Mouse (Mus musculus): ENCODE measurements around the gene Aqp1. TPM values are rescaled to one million over a fixed set of nuclear protein-coding genes. Genes with fewer than 3 reads are reported as not detected.

The Aqp1 gene
- polyA plus RNA-seq, 1 experiment from 2014 or later, result 70.5 TPM

DNA sequence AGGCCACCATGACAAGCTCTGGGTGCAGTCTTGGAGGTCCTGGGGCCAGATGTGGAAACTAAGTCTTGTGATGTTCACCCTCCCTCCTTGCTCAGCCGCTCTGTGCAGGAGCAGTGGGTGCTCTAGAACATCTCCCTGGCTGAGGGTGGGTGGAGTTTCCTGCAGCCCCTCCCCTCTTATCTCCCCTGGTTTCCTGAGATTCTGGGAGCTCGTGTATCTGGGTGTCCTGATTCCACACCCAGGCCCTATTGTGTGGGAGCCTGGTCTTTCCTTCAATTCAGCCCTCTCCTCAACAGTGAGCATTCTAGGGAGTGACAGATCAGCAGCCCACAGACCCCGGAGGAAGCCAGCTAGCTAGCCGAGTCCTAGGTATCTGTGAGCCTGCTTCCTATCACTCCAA lies 9.9 kb upstream of the Aqp1 start:
- Histone ChIP-seq H3K27me3 (ENCODE audit: control insufficient read depth, insufficient read depth, low read depth, low read length) (no peaks in the 10 kb centered on the region), H3K36me3 (ENCODE audit: control insufficient read depth, insufficient read depth, low read length) (no peaks in the 10 kb centered on the region), H3K4me1 (replicated peaks; ENCODE audit: control insufficient read depth, insufficient read depth, low read length) (peaks cover 17% of the 10 kb centered on the region), H3K9me3 (ENCODE audit: control insufficient read depth, low read length) (no peaks in the 10 kb centered on the region), H3K4me3 (ENCODE audit: low read length) (no peak overlapping the region), H3K4me2 (ENCODE audit: low read depth, low read length) (no peak overlapping the region), H3K9ac (ENCODE audit: low read length) (no peak overlapping the region), H3K27ac (ENCODE audit: low read length) (peak overlapping the region; percentile 40)
- WGBS, result 42% methylated on average over 4 of the region's 4 CpGs
- no peak for ATAC-seq (ENCODE audit: low read depth)

DNA sequence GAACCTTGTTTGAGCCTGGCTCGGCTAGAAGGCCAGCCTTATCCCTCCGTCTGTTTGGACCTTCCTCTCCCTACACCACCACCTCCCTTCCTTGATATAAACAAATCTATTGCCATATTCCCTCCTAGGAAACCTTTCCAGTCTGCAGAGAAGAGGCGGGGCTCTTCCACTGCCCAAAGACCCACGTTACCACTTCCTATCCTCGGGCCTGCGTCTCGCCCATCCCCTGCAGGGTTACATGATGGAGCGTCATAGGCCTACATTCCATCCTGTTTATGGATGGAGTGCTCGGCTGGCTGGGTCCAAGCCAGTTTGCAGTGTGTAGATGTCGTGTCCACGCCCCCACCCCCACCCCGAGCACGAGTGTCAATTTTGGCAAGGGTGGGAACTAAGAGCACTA lies 8.9 kb upstream of the Aqp1 start:
- 40% methylated on average over 13 of the region's 13 CpGs for WGBS
- peak; percentile 71 for ATAC-seq (ENCODE audit: low read depth)
- H3K4me2 ChIP-seq (ENCODE audit: low read depth, low read length), result no peak overlapping the region
- H3K4me1 ChIP-seq (replicated peaks; ENCODE audit: control insufficient read depth, insufficient read depth, low read length), result peaks cover 20% of the 10 kb centered on the region
- H3K36me3 ChIP-seq (ENCODE audit: control insufficient read depth, insufficient read depth, low read length), result no peaks in the 10 kb centered on the region
- H3K9ac ChIP-seq (ENCODE audit: low read length), result no peak overlapping the region
- no peaks in the 10 kb centered on the region for H3K27me3 ChIP-seq (ENCODE audit: control insufficient read depth, insufficient read depth, low read depth, low read length)
- no peak overlapping the region for H3K4me3 ChIP-seq (ENCODE audit: low read length)
- no peaks in the 10 kb centered on the region for H3K9me3 ChIP-seq (ENCODE audit: control insufficient read depth, low read length)
- peak overlapping the region; percentile 40 for H3K27ac ChIP-seq (ENCODE audit: low read length)

DNA sequence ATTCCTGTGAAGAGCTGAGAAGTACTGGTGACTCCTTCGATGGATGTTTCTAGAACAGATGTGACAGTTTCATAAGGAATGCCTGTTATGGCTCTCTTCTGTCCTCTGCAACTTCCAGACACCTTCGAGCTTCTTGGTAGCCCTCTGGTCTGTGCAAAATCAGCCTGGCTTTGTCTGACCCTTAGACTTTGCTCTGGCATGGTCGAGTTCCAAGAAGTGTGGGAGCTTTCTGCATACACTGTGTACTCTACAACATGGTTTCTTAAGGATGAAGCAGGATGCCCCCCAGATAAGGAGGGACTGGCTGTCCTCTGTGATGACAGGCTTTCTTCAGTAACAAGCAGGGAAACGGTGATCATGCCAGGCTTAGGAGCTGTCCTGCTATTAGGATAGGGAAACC lies 8.1 kb upstream of the Aqp1 start:
- Histone ChIP-seq H3K9ac (ENCODE audit: low read length) (no peak overlapping the region), H3K4me2 (ENCODE audit: low read depth, low read length) (no peak overlapping the region), H3K27ac (ENCODE audit: low read length) (peak overlapping the region; percentile 15; the same call in 1 of the 2 replicates), H3K27me3 (ENCODE audit: control insufficient read depth, insufficient read depth, low read depth, low read length) (no peaks in the 10 kb centered on the region), H3K4me3 (ENCODE audit: low read length) (no peak overlapping the region), H3K9me3 (ENCODE audit: control insufficient read depth, low read length) (no peaks in the 10 kb centered on the region), H3K4me1 (replicated peaks; ENCODE audit: control insufficient read depth, insufficient read depth, low read length) (peaks cover 24% of the 10 kb centered on the region), H3K36me3 (ENCODE audit: control insufficient read depth, insufficient read depth, low read length) (no peaks in the 10 kb centered on the region)
- 68% methylated on average over 4 of the region's 4 CpGs for WGBS
- no peak for ATAC-seq (ENCODE audit: low read depth)

DNA sequence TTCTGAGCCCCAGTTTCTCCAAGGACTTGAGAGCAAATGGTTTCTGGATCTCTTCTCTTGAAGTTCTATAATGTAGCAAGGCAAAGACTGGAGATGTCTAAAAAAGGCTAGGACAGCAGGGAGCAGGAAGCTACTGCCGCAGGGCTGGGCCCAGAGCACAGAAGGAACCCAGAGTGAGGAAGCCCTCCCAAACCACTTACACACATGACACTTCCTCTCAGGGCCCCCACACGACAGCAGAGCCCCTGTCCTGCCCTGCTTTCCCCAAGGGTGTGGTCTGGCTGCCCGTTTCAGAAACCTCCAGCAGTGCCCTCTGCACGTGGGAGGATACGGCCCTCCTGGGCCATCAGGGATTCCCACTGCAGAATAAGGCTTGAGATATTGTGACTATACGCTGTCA lies 4.9 kb upstream of the Aqp1 start:
- H3K4me2 ChIP-seq (ENCODE audit: low read depth, low read length), result no peak overlapping the region
- H3K9me3 ChIP-seq (ENCODE audit: control insufficient read depth, low read length), result no peaks in the 10 kb centered on the region
- no peak for ATAC-seq (ENCODE audit: low read depth)
- no peak overlapping the region for H3K4me3 ChIP-seq (ENCODE audit: low read length)
- no peak overlapping the region for H3K9ac ChIP-seq (ENCODE audit: low read length)
- peaks cover 30% of the 10 kb centered on the region for H3K4me1 ChIP-seq (replicated peaks; ENCODE audit: control insufficient read depth, insufficient read depth, low read length)
- WGBS, result 52% methylated on average over 6 of the region's 6 CpGs
- no peaks in the 10 kb centered on the region for H3K36me3 ChIP-seq (ENCODE audit: control insufficient read depth, insufficient read depth, low read length)
- H3K27ac ChIP-seq (ENCODE audit: low read length), result no peak overlapping the region
- H3K27me3 ChIP-seq (ENCODE audit: control insufficient read depth, insufficient read depth, low read depth, low read length), result no peaks in the 10 kb centered on the region

GRCm38 (mm10) chr6:55332100-55332772 lies 4.0 kb upstream of the Aqp1 start:
- Histone ChIP-seq H3K4me2 (ENCODE audit: low read depth, low read length) (no peak overlapping the region), H3K36me3 (ENCODE audit: control insufficient read depth, insufficient read depth, low read length) (no peaks in the 10 kb centered on the region), H3K4me3 (ENCODE audit: low read length) (no peak overlapping the region), H3K4me1 (replicated peaks; ENCODE audit: control insufficient read depth, insufficient read depth, low read length) (peaks cover 39% of the 10 kb centered on the region), H3K9me3 (ENCODE audit: control insufficient read depth, low read length) (no peaks in the 10 kb centered on the region), H3K27ac (ENCODE audit: low read length) (peak overlapping the region; percentile 28), H3K27me3 (ENCODE audit: control insufficient read depth, insufficient read depth, low read depth, low read length) (no peaks in the 10 kb centered on the region), H3K9ac (ENCODE audit: low read length) (no peak overlapping the region)
- ATAC-seq (ENCODE audit: low read depth), result no peak
- WGBS, result 56% methylated on average over 5 of the region's 5 CpGs

- Histone ChIP-seq H3K9ac (ENCODE audit: low read length) (no peak overlapping the region), H3K4me2 (ENCODE audit: low read depth, low read length) (no peak overlapping the region), H3K4me3 (ENCODE audit: low read length) (no peak overlapping the region), H3K36me3 (ENCODE audit: control insufficient read depth, insufficient read depth, low read length) (no peaks in the 10 kb centered on the region), H3K27me3 (ENCODE audit: control insufficient read depth, insufficient read depth, low read depth, low read length) (no peaks in the 10 kb centered on the region), H3K4me1 (replicated peaks; ENCODE audit: control insufficient read depth, insufficient read depth, low read length) (peaks cover 40% of the 10 kb centered on the region), H3K27ac (ENCODE audit: low read length) (peak overlapping the region; percentile 28), H3K9me3 (ENCODE audit: control insufficient read depth, low read length) (no peaks in the 10 kb centered on the region)
- ATAC-seq (ENCODE audit: low read depth), result peak; percentile 36
- WGBS, result 64% methylated on average over 6 of the region's 6 CpGs
These were observed 3.5 kb upstream of the Aqp1 start for GRCm38 (mm10) chr6:55332773-55333109.

DNA sequence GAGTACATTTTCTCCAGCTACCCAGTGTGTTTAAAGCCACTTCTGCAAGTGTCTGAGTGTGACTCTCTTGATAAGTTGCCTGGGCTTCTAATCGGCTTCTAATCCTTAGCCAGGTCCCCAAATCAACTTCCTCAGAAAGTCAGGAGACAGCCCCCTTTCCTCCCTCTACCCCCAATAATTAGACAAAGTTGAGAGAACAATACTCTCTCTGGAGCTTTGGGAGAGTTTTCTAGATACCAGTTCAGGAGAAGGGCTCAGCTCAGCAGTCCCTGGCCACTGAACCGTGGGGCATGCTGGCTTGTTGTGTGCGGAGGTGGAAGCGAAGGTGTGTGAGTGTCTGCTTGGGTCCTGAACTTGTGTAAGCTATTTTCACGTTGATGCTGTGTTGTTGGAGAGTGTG lies 1.0 kb downstream of the Aqp1 start:
- Histone ChIP-seq H3K4me2 (ENCODE audit: low read depth, low read length) (peak overlapping the region; percentile 27), H3K27me3 (ENCODE audit: control insufficient read depth, insufficient read depth, low read depth, low read length) (no peaks in the 10 kb centered on the region), H3K9ac (ENCODE audit: low read length) (peak overlapping the region; percentile 26), H3K9me3 (ENCODE audit: control insufficient read depth, low read length) (no peaks in the 10 kb centered on the region), H3K4me3 (ENCODE audit: low read length) (peak overlapping the region; percentile 24), H3K36me3 (ENCODE audit: control insufficient read depth, insufficient read depth, low read length) (no peaks in the 10 kb centered on the region), H3K27ac (ENCODE audit: low read length) (no peak overlapping the region), H3K4me1 (replicated peaks; ENCODE audit: control insufficient read depth, insufficient read depth, low read length) (peaks cover 52% of the 10 kb centered on the region)
- ATAC-seq (ENCODE audit: low read depth), result no peak
- WGBS, result 76% methylated on average over 5 of the region's 5 CpGs

GRCm38 (mm10) chr6:55338077-55338476 lies 1.8 kb downstream of the Aqp1 start:
- peaks cover 54% of the 10 kb centered on the region for H3K4me1 ChIP-seq (replicated peaks; ENCODE audit: control insufficient read depth, insufficient read depth, low read length)
- no peaks in the 10 kb centered on the region for H3K36me3 ChIP-seq (ENCODE audit: control insufficient read depth, insufficient read depth, low read length)
- H3K9me3 ChIP-seq (ENCODE audit: control insufficient read depth, low read length), result no peaks in the 10 kb centered on the region
- no peak for ATAC-seq (ENCODE audit: low read depth)
- H3K4me3 ChIP-seq (ENCODE audit: low read length), result peak overlapping the region; percentile 24
- H3K27ac ChIP-seq (ENCODE audit: low read length), result no peak overlapping the region
- no peaks in the 10 kb centered on the region for H3K27me3 ChIP-seq (ENCODE audit: control insufficient read depth, insufficient read depth, low read depth, low read length)
- 0 out of 2 replicates have a peak overlapping the region, but pooled peaks have one; percentile 26 for H3K9ac ChIP-seq (ENCODE audit: low read length)
- H3K4me2 ChIP-seq (ENCODE audit: low read depth, low read length), result peak overlapping the region; percentile 27
- WGBS, result 41% methylated on average over 6 of the region's 6 CpGs

GRCm38 (mm10) chr6:55338934-55339825 lies 2.9 kb downstream of the Aqp1 start:
- no peak overlapping the region for H3K9ac ChIP-seq (ENCODE audit: low read length)
- no peak overlapping the region for H3K4me3 ChIP-seq (ENCODE audit: low read length)
- H3K27ac ChIP-seq (ENCODE audit: low read length), result no peak overlapping the region
- peaks cover 60% of the 10 kb centered on the region for H3K4me1 ChIP-seq (replicated peaks; ENCODE audit: control insufficient read depth, insufficient read depth, low read length)
- WGBS, result 55% methylated on average over 9 of the region's 9 CpGs
- no peaks in the 10 kb centered on the region for H3K9me3 ChIP-seq (ENCODE audit: control insufficient read depth, low read length)
- no peak for ATAC-seq (ENCODE audit: low read depth)
- peak overlapping the region; percentile 27; the same call in 1 of the 2 replicates for H3K4me2 ChIP-seq (ENCODE audit: low read depth, low read length)
- no peaks in the 10 kb centered on the region for H3K27me3 ChIP-seq (ENCODE audit: control insufficient read depth, insufficient read depth, low read depth, low read length)
- no peaks in the 10 kb centered on the region for H3K36me3 ChIP-seq (ENCODE audit: control insufficient read depth, insufficient read depth, low read length)
